Mouse (Mus musculus): ENCODE results near the gene Ctnnd1.
A peak's percentile ranks its signal among the peaks of the same experiment; 100 is the strongest.

The Ctnnd1 gene

GRCm38 (mm10) chr2:84599270-84599888, 51.2 kb downstream of the Ctnnd1 start:
- DNase-seq = no peak

GRCm38 (mm10) chr2:84597123-84597522, 53.4 kb downstream of the Ctnnd1 start:
- DNase-seq = no peak

- DNase-seq = no peak
Observed at GRCm38 (mm10) chr2:84592801-84593200, 57.8 kb downstream of the Ctnnd1 start.

GRCm38 (mm10) chr2:84585700-84586099, 64.9 kb downstream of the Ctnnd1 start:
- DNase-seq = no peak

GRCm38 (mm10) chr2:84582286-84582685, 68.3 kb downstream of the Ctnnd1 start:
- DNase-seq = no peak

- DNase-seq = no peak
Observed at GRCm38 (mm10) chr2:84581208-84581607, 69.4 kb downstream of the Ctnnd1 start.

GRCm38 (mm10) chr2:84579311-84579710, 71.3 kb downstream of the Ctnnd1 start:
- DNase-seq = no peak

- peak; percentile 14 for DNase-seq
Observed at GRCm38 (mm10) chr2:84574130-84574529, 76.4 kb downstream of the Ctnnd1 start.

- DNase-seq = no peak
Observed at GRCm38 (mm10) chr2:84556888-84557514, 93.6 kb downstream of the Ctnnd1 start.

- DNase-seq = no peak
Observed at GRCm38 (mm10) chr2:84551390-84552100, 99.0 kb downstream of the Ctnnd1 start.
